Mouse (Mus musculus): ENCODE data around the gene Smim17.

Gene Smim17

GRCm38 (mm10) chr7:6386995-6387394 lies 11.5 kb upstream of the Smim17 start:
- TF ChIP-seq POU5F1 (IDR thresholded peaks at IDR 0.05; ENCODE audit: borderline replicate concordance, low read length) (no peak), NANOG (IDR thresholded peaks at IDR 0.05; ENCODE audit: borderline replicate concordance, low read length) (no peak), CTCF (conservative IDR thresholded peaks at IDR 0.05; ENCODE audit: low read length) (no peak)
- H3K9me3 ChIP-seq (ENCODE audit: low read length): 0 out of 2 replicates have a peak, but pooled peaks cover 4% of the 10 kb centered on the region
- H3K4me3 ChIP-seq (replicated peaks; ENCODE audit: low read length): no peak overlapping the region
- H3K27me3 ChIP-seq (ENCODE audit: insufficient read depth, low read length): peaks cover 18% of the 10 kb centered on the region
- H3K36me3 ChIP-seq (ENCODE audit: insufficient read depth, low read length): 0 out of 2 replicates have a peak, but pooled peaks cover 3% of the 10 kb centered on the region
- peaks cover 24% of the 10 kb centered on the region for H3K4me1 ChIP-seq (replicated peaks; ENCODE audit: low read depth, low read length)

- H3K9me3 ChIP-seq (ENCODE audit: low read length): 0 out of 2 replicates have a peak, but pooled peaks cover 4% of the 10 kb centered on the region
- TF ChIP-seq NANOG (IDR thresholded peaks at IDR 0.05; ENCODE audit: borderline replicate concordance, low read length): no peak
- TF ChIP-seq CTCF (conservative IDR thresholded peaks at IDR 0.05; ENCODE audit: low read length): no peak
- TF ChIP-seq POU5F1 (IDR thresholded peaks at IDR 0.05; ENCODE audit: borderline replicate concordance, low read length): no peak
These were observed 9.5 kb upstream of the Smim17 start for GRCm38 (mm10) chr7:6388971-6389370.

GRCm38 (mm10) chr7:6389449-6389848 lies 9.1 kb upstream of the Smim17 start:
- H3K9me3 ChIP-seq (ENCODE audit: low read length): 0 out of 2 replicates have a peak, but pooled peaks cover 4% of the 10 kb centered on the region
- H3K4me3 ChIP-seq (replicated peaks; ENCODE audit: low read length): no peak overlapping the region
- H3K36me3 ChIP-seq (ENCODE audit: insufficient read depth, low read length): peaks cover 4% of the 10 kb centered on the region; the same call in 1 of the 2 replicates
- TF ChIP-seq CTCF (conservative IDR thresholded peaks at IDR 0.05; ENCODE audit: low read length): peak; percentile 67
- TF ChIP-seq NANOG (IDR thresholded peaks at IDR 0.05; ENCODE audit: borderline replicate concordance, low read length): no peak
- H3K27me3 ChIP-seq (ENCODE audit: insufficient read depth, low read length): peaks cover 8% of the 10 kb centered on the region; the same call in 1 of the 2 replicates
- peaks cover 19% of the 10 kb centered on the region for H3K4me1 ChIP-seq (replicated peaks; ENCODE audit: low read depth, low read length)

More at GRCm38 (mm10) chr7:6388971-6389370, 9.5 kb upstream of the Smim17 start:
- peaks cover 12% of the 10 kb centered on the region; the same call in 1 of the 2 replicates for H3K27me3 ChIP-seq (ENCODE audit: insufficient read depth, low read length)
- H3K36me3 ChIP-seq (ENCODE audit: insufficient read depth, low read length): peaks cover 3% of the 10 kb centered on the region; the same call in 1 of the 2 replicates
- no peak overlapping the region for H3K4me3 ChIP-seq (replicated peaks; ENCODE audit: low read length)
- H3K4me1 ChIP-seq (replicated peaks; ENCODE audit: low read depth, low read length): peaks cover 20% of the 10 kb centered on the region

- TF ChIP-seq NANOG (IDR thresholded peaks at IDR 0.05; ENCODE audit: borderline replicate concordance, low read length) (no peak), CTCF (conservative IDR thresholded peaks at IDR 0.05; ENCODE audit: low read length) (no peak), POU5F1 (IDR thresholded peaks at IDR 0.05; ENCODE audit: borderline replicate concordance, low read length) (no peak)
- H3K4me3 ChIP-seq (replicated peaks; ENCODE audit: low read length): no peak within 1 kb of the TSS
- H3K36me3 ChIP-seq (ENCODE audit: insufficient read depth, low read length): no peaks in the 10 kb centered on the region
- 0 out of 2 replicates have a peak, but pooled peaks cover 3% of the 10 kb centered on the region for H3K4me1 ChIP-seq (replicated peaks; ENCODE audit: low read depth, low read length)
- H3K27me3 ChIP-seq (ENCODE audit: insufficient read depth, low read length): peaks cover 16% of the 10 kb centered on the region
- H3K9me3 ChIP-seq (ENCODE audit: low read length): no peaks in the 10 kb centered on the region
These were observed 11.5 kb downstream of the Smim17 start, which contains the start of gene Gm20715 for GRCm38 (mm10) chr7:6410043-6410442. Gene Gm20715, plus strand, starts transcription at chr7:6410277.

GRCm38 (mm10) chr7:6414626-6415441 lies 16.3 kb downstream of the Smim17 start:
- Histone ChIP-seq H3K36me3 (ENCODE audit: insufficient read depth, low read length) (no peaks in the 10 kb centered on the region), H3K4me1 (replicated peaks; ENCODE audit: low read depth, low read length) (peaks cover 9% of the 10 kb centered on the region), H3K4me3 (replicated peaks; ENCODE audit: low read length) (peak overlapping the region; percentile 49), H3K9me3 (ENCODE audit: low read length) (no peaks in the 10 kb centered on the region), H3K27me3 (ENCODE audit: insufficient read depth, low read length) (peaks cover 25% of the 10 kb centered on the region)
- TF ChIP-seq NANOG (IDR thresholded peaks at IDR 0.05; ENCODE audit: borderline replicate concordance, low read length) (no peak), CTCF (conservative IDR thresholded peaks at IDR 0.05; ENCODE audit: low read length) (no peak), POU5F1 (IDR thresholded peaks at IDR 0.05; ENCODE audit: borderline replicate concordance, low read length) (no peak)

- Histone ChIP-seq H3K36me3 (ENCODE audit: insufficient read depth, low read length) (no peaks in the 10 kb centered on the region), H3K4me1 (replicated peaks; ENCODE audit: low read depth, low read length) (peaks cover 7% of the 10 kb centered on the region), H3K27me3 (ENCODE audit: insufficient read depth, low read length) (peaks cover 25% of the 10 kb centered on the region), H3K9me3 (ENCODE audit: low read length) (no peaks in the 10 kb centered on the region), H3K4me3 (replicated peaks; ENCODE audit: low read length) (peak overlapping the region; percentile 49)
- TF ChIP-seq NANOG (IDR thresholded peaks at IDR 0.05; ENCODE audit: borderline replicate concordance, low read length): no peak
- no peak for TF ChIP-seq POU5F1 (IDR thresholded peaks at IDR 0.05; ENCODE audit: borderline replicate concordance, low read length)
- TF ChIP-seq CTCF (conservative IDR thresholded peaks at IDR 0.05; ENCODE audit: low read length): no peak
These were observed 16.9 kb downstream of the Smim17 start for GRCm38 (mm10) chr7:6415442-6415787.

GRCm38 (mm10) chr7:6419894-6420293 lies 21.4 kb downstream of the Smim17 start:
- H3K27me3 ChIP-seq (ENCODE audit: insufficient read depth, low read length): peaks cover 8% of the 10 kb centered on the region
- H3K9me3 ChIP-seq (ENCODE audit: low read length): no peaks in the 10 kb centered on the region
- H3K4me3 ChIP-seq (replicated peaks; ENCODE audit: low read length): no peak overlapping the region
- H3K4me1 ChIP-seq (replicated peaks; ENCODE audit: low read depth, low read length): peaks cover 16% of the 10 kb centered on the region
- no peak for TF ChIP-seq POU5F1 (IDR thresholded peaks at IDR 0.05; ENCODE audit: borderline replicate concordance, low read length)
- no peak for TF ChIP-seq CTCF (conservative IDR thresholded peaks at IDR 0.05; ENCODE audit: low read length)
- H3K36me3 ChIP-seq (ENCODE audit: insufficient read depth, low read length): no peaks in the 10 kb centered on the region

GRCm38 (mm10) chr7:6429381-6429780 lies 30.9 kb downstream of the Smim17 start:
- H3K27me3 ChIP-seq (ENCODE audit: insufficient read depth, low read length): no peaks in the 10 kb centered on the region

More at GRCm38 (mm10) chr7:6429381-6429780, 30.9 kb downstream of the Smim17 start:
- no peaks in the 10 kb centered on the region for H3K36me3 ChIP-seq (ENCODE audit: insufficient read depth, low read length)
- H3K9me3 ChIP-seq (ENCODE audit: low read length): peaks cover 5% of the 10 kb centered on the region; the same call in 1 of the 2 replicates
- TF ChIP-seq CTCF (conservative IDR thresholded peaks at IDR 0.05; ENCODE audit: low read length) (peak; percentile 68), NANOG (IDR thresholded peaks at IDR 0.05; ENCODE audit: borderline replicate concordance, low read length) (no peak)
- H3K4me1 ChIP-seq (replicated peaks; ENCODE audit: low read depth, low read length): peaks cover 6% of the 10 kb centered on the region
- no peak overlapping the region for H3K4me3 ChIP-seq (replicated peaks; ENCODE audit: low read length)
